Mouse (Mus musculus): ENCODE measurements around the gene Slc35b1.

GRCm38 (mm10) chr11:95381146-95381545 is 3.3 kb upstream of the Slc35b1 start:
- no peak for TF ChIP-seq CTCF (IDR thresholded peaks at IDR 0.05; ENCODE audit: control insufficient read depth, insufficient read depth, insufficient read length)
- TF ChIP-seq FOSL1 (IDR thresholded peaks at IDR 0.05; ENCODE audit: insufficient read depth, low read length, poor library complexity, severe bottlenecking), result no peak
- no peak for TF ChIP-seq CEBPB (IDR thresholded peaks at IDR 0.05; ENCODE audit: low read depth)
- TF ChIP-seq USF1 (IDR thresholded peaks at IDR 0.05; ENCODE audit: low read depth), result no peak

All from C2C12 (cell line).